15 mouse cellular contexts compared by ENCODE assay signal in the genomic region with DNA sequence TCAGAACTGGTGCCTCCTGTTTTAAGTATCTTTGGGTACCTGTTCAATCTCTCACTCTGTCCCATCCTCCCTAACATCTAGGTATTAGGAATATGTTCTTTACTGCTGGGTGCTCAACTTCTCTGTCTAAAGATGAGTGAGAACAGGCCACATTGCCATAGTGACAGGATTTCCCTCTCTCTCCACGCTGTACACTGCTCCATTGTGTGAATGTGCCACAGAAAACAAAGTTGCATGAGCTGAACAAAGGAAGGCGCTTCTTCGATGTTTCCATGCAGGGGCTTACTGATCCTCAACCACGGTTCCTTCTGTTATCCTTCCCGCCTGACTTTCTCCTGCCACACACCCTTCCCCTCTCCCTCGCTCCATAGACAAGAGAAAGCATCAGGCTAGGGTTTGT. TPM values are rescaled to one million over a fixed set of nuclear protein-coding genes. Genes with fewer than 3 reads are reported as not detected.
A peak's percentile ranks its signal among the peaks of the same experiment; 100 is the strongest.
DNase-seq lines count a peak whose midpoint lies in the region; ATAC-seq lines count a peak whose summit lies in the region.
"Had no signal": no experiment of that assay in that cellular context is flagged by ENCODE, and none has a peak within 500 bp of the region (broad histone marks: within the 10 kb centered on the region; RNA-seq: fewer than 3 reads in every experiment).

No protein-coding gene starts in this region.

- ATAC-seq in forebrain, embryonic 11.5 days (replicated peaks; ENCODE audit: low FRiP score), result peak; percentile 54
- ATAC-seq in forebrain, embryonic 13.5 days, result no peak
- ATAC-seq in hindbrain, embryonic 11.5 days (ENCODE audit: low FRiP score), result peak; percentile 65; the same call in 1 of the 2 replicates
- ATAC-seq in midbrain, embryonic 13.5 days, result peak; percentile 53
- ATAC-seq in liver, embryonic 11.5 days (replicated peaks; ENCODE audit: low FRiP score), result no peak
- ATAC-seq: liver, embryonic 12.5 days had no signal

- WGBS in forebrain, embryonic 11.5 days, result 36% methylated on average over 6 of the region's 6 CpGs
- WGBS in forebrain, embryonic 13.5 days, result 17% methylated on average over 6 of the region's 6 CpGs
- WGBS in hindbrain, embryonic 11.5 days, result 40% methylated on average over 6 of the region's 6 CpGs
- 15% methylated on average over 6 of the region's 6 CpGs for WGBS in midbrain, embryonic 13.5 days
- 86% methylated on average over 6 of the region's 6 CpGs for WGBS in liver, embryonic 11.5 days

- no peaks in the 10 kb centered on the region for H3K36me3 ChIP-seq in forebrain, embryonic 11.5 days (ENCODE audit: control insufficient read depth, insufficient read depth, low read length)
- H3K36me3 ChIP-seq in forebrain, embryonic 13.5 days (ENCODE audit: poor library complexity, severe bottlenecking), result no peaks in the 10 kb centered on the region
- H3K36me3 ChIP-seq in hindbrain, embryonic 11.5 days (ENCODE audit: control insufficient read depth, insufficient read depth, low read length), result no peaks in the 10 kb centered on the region
- H3K36me3 ChIP-seq in midbrain, embryonic 13.5 days, result no peaks in the 10 kb centered on the region
- no peaks in the 10 kb centered on the region for H3K36me3 ChIP-seq in liver, embryonic 11.5 days (ENCODE audit: control insufficient read depth, insufficient read depth, low read length)
- H3K36me3 ChIP-seq: liver, embryonic 12.5 days; neural tube, embryonic 12.5 days had no signal

- H3K27ac ChIP-seq in forebrain, embryonic 11.5 days (ENCODE audit: low read depth, low read length), result no peak overlapping the region
- H3K27ac ChIP-seq in forebrain, embryonic 13.5 days, result no peak overlapping the region
- H3K27ac ChIP-seq in hindbrain, embryonic 11.5 days (ENCODE audit: low read depth, low read length), result no peak overlapping the region
- H3K27ac ChIP-seq in midbrain, embryonic 13.5 days, result no peak overlapping the region
- no peak overlapping the region for H3K27ac ChIP-seq in liver, embryonic 11.5 days (ENCODE audit: low read depth, low read length)
- H3K27ac ChIP-seq: liver, embryonic 12.5 days; macrophage; neural tube, embryonic 12.5 days had no signal

- no peak overlapping the region for H3K4me2 ChIP-seq in forebrain, embryonic 11.5 days (ENCODE audit: low read depth, low read length, severe bottlenecking)
- H3K4me2 ChIP-seq in forebrain, embryonic 13.5 days, result no peak overlapping the region
- H3K4me2 ChIP-seq in hindbrain, embryonic 11.5 days (replicated peaks; ENCODE audit: low read depth, low read length), result no peak overlapping the region
- H3K4me2 ChIP-seq in midbrain, embryonic 13.5 days (replicated peaks), result no peak overlapping the region
- no peak overlapping the region for H3K4me2 ChIP-seq in liver, embryonic 11.5 days
- H3K4me2 ChIP-seq: liver, embryonic 12.5 days; lung, embryonic 14.5 days; neural tube, embryonic 12.5 days had no signal

- H3K9me3 ChIP-seq in forebrain, embryonic 11.5 days (ENCODE audit: control insufficient read depth, low read length), result no peaks in the 10 kb centered on the region
- no peaks in the 10 kb centered on the region for H3K9me3 ChIP-seq in forebrain, embryonic 13.5 days (replicated peaks)
- H3K9me3 ChIP-seq in hindbrain, embryonic 11.5 days (ENCODE audit: control insufficient read depth, low read length), result no peaks in the 10 kb centered on the region
- H3K9me3 ChIP-seq in midbrain, embryonic 13.5 days, result no peaks in the 10 kb centered on the region
- H3K9me3 ChIP-seq in liver, embryonic 11.5 days (ENCODE audit: control insufficient read depth, low read length), result no peaks in the 10 kb centered on the region
- H3K9me3 ChIP-seq: liver, embryonic 12.5 days; neural tube, embryonic 12.5 days had no signal

- H3K9ac ChIP-seq in forebrain, embryonic 11.5 days (ENCODE audit: low read length), result no peak overlapping the region
- H3K9ac ChIP-seq in forebrain, embryonic 13.5 days, result no peak overlapping the region
- no peak overlapping the region for H3K9ac ChIP-seq in hindbrain, embryonic 11.5 days (ENCODE audit: low read depth, low read length)
- 0 out of 2 replicates have a peak overlapping the region, but pooled peaks have one; percentile 29 for H3K9ac ChIP-seq in midbrain, embryonic 13.5 days (replicated peaks)
- H3K9ac ChIP-seq in liver, embryonic 11.5 days (ENCODE audit: low read depth, low read length), result no peak overlapping the region
- H3K9ac ChIP-seq: liver, embryonic 12.5 days; lung, embryonic 14.5 days; neural tube, embryonic 12.5 days had no signal

- DNase-seq in forebrain, embryonic 11.5 days (ENCODE audit: low spot score), result no peak
- DNase-seq in brain, adult 2 months (ENCODE audit: low read depth, low spot score), result peak; percentile 56
- DNase-seq in hindbrain, embryonic 11.5 days (ENCODE audit: low spot score), result peak; percentile 29
- DNase-seq in liver, embryonic 11.5 days (ENCODE audit: low spot score), result no peak
- DNase-seq in cerebellum, postnatal 36 days, result no peak
- DNase-seq in spleen, adult 12 weeks (ENCODE audit: low spot score), result no peak
- DNase-seq: adrenal gland, postnatal 25 days; cerebellum, adult 9-10 months; gastrocnemius, postnatal 10 days; lung, embryonic 14.5 days had no signal

- H3K4me3 ChIP-seq in forebrain, embryonic 11.5 days (ENCODE audit: low read depth, low read length), result no peak overlapping the region
- no peak overlapping the region for H3K4me3 ChIP-seq in forebrain, embryonic 13.5 days
- H3K4me3 ChIP-seq in hindbrain, embryonic 11.5 days (ENCODE audit: low read depth, low read length), result no peak overlapping the region
- H3K4me3 ChIP-seq in midbrain, embryonic 13.5 days (replicated peaks), result no peak overlapping the region
- no peak overlapping the region for H3K4me3 ChIP-seq in liver, embryonic 11.5 days (ENCODE audit: low read depth, low read length)
- H3K4me3 ChIP-seq: liver, embryonic 12.5 days; neural tube, embryonic 12.5 days had no signal

- H3K4me1 ChIP-seq in forebrain, embryonic 11.5 days (replicated peaks; ENCODE audit: control insufficient read depth, insufficient read depth, low read length), result peaks cover 12% of the 10 kb centered on the region; the same call in 1 of the 2 replicates
- H3K4me1 ChIP-seq in forebrain, embryonic 13.5 days, result peaks cover 27% of the 10 kb centered on the region
- H3K4me1 ChIP-seq in hindbrain, embryonic 11.5 days (replicated peaks; ENCODE audit: control insufficient read depth, insufficient read depth, low read length), result no peaks in the 10 kb centered on the region
- peaks cover 22% of the 10 kb centered on the region for H3K4me1 ChIP-seq in midbrain, embryonic 13.5 days (replicated peaks)
- H3K4me1 ChIP-seq in liver, embryonic 11.5 days (replicated peaks; ENCODE audit: control insufficient read depth, insufficient read depth, low read length), result no peaks in the 10 kb centered on the region
- H3K4me1 ChIP-seq: liver, embryonic 12.5 days had no signal

- no peaks in the 10 kb centered on the region for H3K27me3 ChIP-seq in forebrain, embryonic 11.5 days (ENCODE audit: control insufficient read depth, insufficient read depth, low read length)
- H3K27me3 ChIP-seq in forebrain, embryonic 13.5 days, result no peaks in the 10 kb centered on the region
- no peaks in the 10 kb centered on the region for H3K27me3 ChIP-seq in hindbrain, embryonic 11.5 days (ENCODE audit: control insufficient read depth, insufficient read depth, low read length)
- no peaks in the 10 kb centered on the region for H3K27me3 ChIP-seq in midbrain, embryonic 13.5 days
- H3K27me3 ChIP-seq in liver, embryonic 11.5 days (replicated peaks; ENCODE audit: control insufficient read depth, insufficient read depth, low read length), result no peaks in the 10 kb centered on the region
- H3K27me3 ChIP-seq: liver, embryonic 12.5 days; neural tube, embryonic 12.5 days had no signal

RNA-seq across cellular contexts. Expression of gene Myo6, which starts 32.4 kb away (rescaled TPM):
- 11.0 and 11.4 TPM in 2 replicates for polyA plus RNA-seq in forebrain, embryonic 11.5 days (2014; fragmentation: Nextera tagmentation; extraction: Ambion mirVana)
- polyA plus RNA-seq in forebrain, embryonic 13.5 days (2015; fragmentation: Nextera tagmentation; extraction: Ambion mirVana), result 12.4 and 14.0 TPM in 2 replicates
- 14.8 and 16.2 TPM in 2 replicates for polyA plus RNA-seq in hindbrain, embryonic 11.5 days (2014; fragmentation: Nextera tagmentation; extraction: Ambion mirVana)
- 15.4 and 17.1 TPM in 2 replicates for polyA plus RNA-seq in midbrain, embryonic 13.5 days (2015; fragmentation: Nextera tagmentation; extraction: Ambion mirVana)
- polyA plus RNA-seq in liver, embryonic 11.5 days (2014; fragmentation: Nextera tagmentation; extraction: Ambion mirVana), result 7.5 and 8.2 TPM in 2 replicates

Comparison
In these comparisons a context has a peak if more than half of its experiments do, and no peak if none do; other contexts are left out.
1. ATAC-seq: peak in forebrain, embryonic 11.5 days (single experiment), hindbrain, embryonic 11.5 days (single experiment) and midbrain, embryonic 13.5 days (single experiment); none in forebrain, embryonic 13.5 days (single experiment) and liver, embryonic 11.5 days (single experiment).
2. DNase-seq: peak in brain, adult 2 months (single experiment) and hindbrain, embryonic 11.5 days (single experiment); none in forebrain, embryonic 11.5 days (single experiment), liver, embryonic 11.5 days (single experiment), cerebellum, postnatal 36 days (0 of 2) and spleen, adult 12 weeks (single experiment).